Mouse (Mus musculus): ENCODE results near the gene Mkks.
A peak's percentile ranks its signal among the peaks of the same experiment; 100 is the strongest.
"Not testable (repeated sequence)": the region's sequence is repeated elsewhere in the genome, so short reads cannot be mapped to it uniquely, and the experiment has no call there.

Mkks gene

GRCm38 (mm10) chr2:136891068-136891950, at the start of gene Mkks, which contains the start of the genes Slx4ip and AL731706.1:
Gene Mkks, minus strand, starts transcription at chr2:136891389.
Gene Slx4ip, plus strand, starts transcription at chr2:136891218.
Gene AL731706.1, minus strand, starts transcription at chr2:136891389.
- DNase-seq (ENCODE audit: low spot score in 2 of 2), result peak; percentile 98 to 99

DNA sequence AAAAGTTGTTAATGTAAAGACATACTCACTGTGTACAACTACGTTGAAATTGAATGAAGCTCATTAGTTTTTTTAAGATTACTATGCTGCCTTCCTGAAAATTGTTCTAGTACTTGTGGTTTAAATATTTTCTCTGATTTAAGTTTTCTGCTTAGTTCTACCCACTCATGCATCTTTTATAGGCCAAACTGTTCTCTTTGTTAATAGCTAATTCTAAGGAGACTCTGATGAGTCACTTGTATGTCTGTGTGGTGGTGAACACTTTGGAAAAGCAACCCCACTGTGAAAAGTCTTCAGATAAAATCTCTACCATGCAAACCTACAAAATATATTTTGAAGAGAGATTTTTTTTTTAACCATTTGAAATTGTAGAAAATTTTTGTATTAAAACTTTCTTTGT, 47.1 kb upstream of the Mkks start:
- DNase-seq (ENCODE audit: low spot score in 2 of 2), result no peak

DNA sequence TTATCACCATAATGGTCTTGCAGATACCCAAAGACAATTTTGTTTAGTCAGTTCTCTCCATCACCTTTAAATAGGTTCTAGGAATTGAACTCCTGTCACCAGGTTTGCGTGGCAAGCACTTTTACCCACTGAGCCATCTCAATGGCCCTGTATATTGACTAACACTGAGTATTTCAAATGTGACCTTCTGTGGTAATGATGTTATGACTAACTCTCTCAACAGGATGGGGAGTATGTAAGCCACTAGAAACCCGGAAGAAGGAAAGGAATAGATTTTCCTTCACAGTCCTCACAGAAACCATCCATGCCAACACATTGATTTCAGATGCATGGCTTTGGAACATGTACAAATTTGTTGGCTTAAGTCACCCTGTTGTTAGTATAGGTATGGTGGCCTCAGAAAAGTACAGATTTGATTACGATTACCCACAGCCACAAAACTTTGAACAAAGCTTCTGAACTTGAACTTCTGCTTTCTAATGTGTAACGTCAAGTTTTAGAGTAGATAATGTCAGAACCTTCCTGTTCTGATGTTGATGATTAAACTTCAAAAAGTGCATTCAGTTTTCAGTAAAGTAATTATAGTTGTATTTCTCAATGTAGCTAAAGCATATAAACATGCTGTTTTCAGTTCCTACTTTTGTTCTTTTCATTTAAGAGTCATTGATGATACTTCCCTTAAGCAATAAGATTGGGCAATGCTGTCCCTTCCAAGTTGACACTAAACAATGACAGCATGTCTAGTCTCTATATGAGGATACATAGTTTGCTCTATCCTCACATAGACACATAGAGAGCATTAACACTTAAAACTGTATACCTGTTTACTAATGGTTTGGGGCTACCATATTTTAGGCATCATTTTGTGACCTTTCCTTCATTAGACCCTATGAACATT, 45.5 kb upstream of the Mkks start:
- no peak for DNase-seq (ENCODE audit: low spot score in 2 of 2)

- peak; percentile 8 to 14 for DNase-seq (ENCODE audit: low spot score in 2 of 2)
Observed at GRCm38 (mm10) chr2:136921003-136921408, 29.8 kb upstream of the Mkks start.

GRCm38 (mm10) chr2:136920257-136920993, 29.2 kb upstream of the Mkks start:
- no peak for DNase-seq (ENCODE audit: low spot score in 2 of 2)

GRCm38 (mm10) chr2:136919433-136919832, 28.2 kb upstream of the Mkks start:
- DNase-seq (ENCODE audit: low spot score in 2 of 2), result no peak

GRCm38 (mm10) chr2:136914334-136914902, 23.2 kb upstream of the Mkks start:
- DNase-seq (ENCODE audit: low spot score in 2 of 2), result no peak

DNA sequence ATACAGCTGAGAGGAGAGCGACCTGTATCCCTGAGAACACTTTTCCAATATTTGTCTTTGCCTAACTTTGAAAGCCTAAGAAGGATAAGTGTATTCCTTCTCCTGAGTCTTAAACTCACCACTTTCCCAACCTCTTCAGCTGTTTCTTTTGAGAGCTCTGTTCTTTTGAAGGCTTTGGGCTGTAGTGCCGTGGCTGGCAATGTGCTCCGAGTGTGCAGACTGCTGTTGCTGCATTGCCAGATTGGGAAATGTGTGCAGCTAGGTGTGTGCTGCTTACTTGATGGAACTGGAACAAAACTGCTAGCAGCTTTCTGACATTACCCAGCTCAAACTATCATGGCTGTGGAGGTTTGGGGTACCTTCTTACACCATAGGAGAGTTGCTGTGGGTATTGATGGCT, 21.8 kb upstream of the Mkks start:
- no peak for DNase-seq (ENCODE audit: low spot score in 2 of 2)

GRCm38 (mm10) chr2:136911958-136912411, 20.8 kb upstream of the Mkks start:
- DNase-seq (ENCODE audit: low spot score in 2 of 2), result no peak

GRCm38 (mm10) chr2:136909298-136909697, 18.1 kb upstream of the Mkks start:
- no peak for DNase-seq (ENCODE audit: low spot score in 2 of 2)

DNA sequence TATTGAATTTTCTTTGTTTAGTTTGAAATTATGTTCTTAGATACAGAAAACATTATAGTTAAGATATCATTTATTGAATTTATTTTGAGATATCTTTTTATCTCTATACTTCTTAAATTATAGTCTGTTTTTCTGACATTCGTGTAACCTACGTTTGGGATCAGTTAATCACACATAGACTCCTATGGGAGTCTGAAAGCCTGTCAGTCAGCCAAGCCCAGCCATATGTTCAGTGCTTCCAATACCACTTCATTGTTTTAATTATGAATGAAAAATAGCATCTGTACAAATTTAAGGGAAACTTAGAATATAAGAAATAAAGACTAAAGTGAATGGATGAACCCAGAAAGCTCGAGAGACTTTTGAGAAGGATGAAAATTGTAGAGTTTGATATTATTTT, 17.4 kb upstream of the Mkks start:
- DNase-seq (ENCODE audit: low spot score in 2 of 2), result no peak

DNA sequence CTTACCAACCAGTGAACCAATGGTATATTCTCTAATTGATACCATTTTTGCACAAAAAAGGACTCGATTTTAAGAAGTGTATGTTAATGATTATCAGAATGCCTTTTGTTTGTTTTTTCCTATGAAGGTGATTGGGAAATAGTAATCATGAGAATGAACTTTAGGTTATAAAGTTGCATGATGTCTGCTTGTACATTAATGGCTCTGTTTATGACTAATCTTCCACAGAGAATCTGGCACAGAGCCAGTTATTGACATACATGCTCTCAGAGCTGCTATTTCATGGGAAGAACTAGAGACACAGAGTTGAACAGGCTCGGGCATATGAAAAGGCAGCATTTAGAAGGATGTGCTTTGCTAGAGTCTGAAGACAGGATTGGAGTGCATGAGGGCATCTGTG, 4.9 kb upstream of the Mkks start:
- DNase-seq (ENCODE audit: low spot score in 2 of 2), result no peak

- DNase-seq (ENCODE audit: low spot score in 2 of 2), result no peak
Observed at GRCm38 (mm10) chr2:136894494-136894893, 3.3 kb upstream of the Mkks start.

- peak; percentile 87 to 92 for DNase-seq (ENCODE audit: low spot score in 2 of 2)
Observed at GRCm38 (mm10) chr2:136891951-136892371, 772 bp upstream of the Mkks start.

GRCm38 (mm10) chr2:136890716-136891067, 497 bp downstream of the Mkks start:
- not testable (repeated sequence) for DNase-seq (ENCODE audit: low spot score in 2 of 2)

- peak in 1 of 2 experiments; percentile 30 for DNase-seq (ENCODE audit: low spot score in 2 of 2)
Observed at GRCm38 (mm10) chr2:136886846-136887245, 4.3 kb downstream of the Mkks start.

DNA sequence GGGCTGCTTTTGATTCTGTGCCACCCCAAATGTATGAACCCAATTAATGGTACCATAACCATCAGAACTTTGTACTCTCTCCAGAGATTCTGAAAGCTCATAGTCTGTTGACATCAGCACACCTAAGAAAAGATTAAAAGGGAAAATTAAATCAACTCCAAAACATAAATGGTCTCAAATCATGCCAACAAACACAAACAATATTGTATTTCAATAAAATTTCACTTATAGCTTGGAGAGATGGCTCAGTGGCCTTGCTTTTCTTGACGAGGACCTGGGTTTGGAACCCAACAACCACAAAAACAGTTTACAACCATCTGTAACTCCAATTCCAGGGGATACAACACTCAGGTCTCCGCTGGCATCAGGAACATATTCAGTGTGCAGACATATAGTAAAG, 5.6 kb downstream of the Mkks start, which contains the start of gene AL731706.2:
Gene AL731706.2 (minus strand): TSS at position 101 of the 400 bp plus-strand sequence.
- DNase-seq (ENCODE audit: low spot score in 2 of 2), result no peak

GRCm38 (mm10) chr2:136854543-136855388, 36.4 kb downstream of the Mkks start:
- no peak for DNase-seq (ENCODE audit: low spot score in 2 of 2)

DNA sequence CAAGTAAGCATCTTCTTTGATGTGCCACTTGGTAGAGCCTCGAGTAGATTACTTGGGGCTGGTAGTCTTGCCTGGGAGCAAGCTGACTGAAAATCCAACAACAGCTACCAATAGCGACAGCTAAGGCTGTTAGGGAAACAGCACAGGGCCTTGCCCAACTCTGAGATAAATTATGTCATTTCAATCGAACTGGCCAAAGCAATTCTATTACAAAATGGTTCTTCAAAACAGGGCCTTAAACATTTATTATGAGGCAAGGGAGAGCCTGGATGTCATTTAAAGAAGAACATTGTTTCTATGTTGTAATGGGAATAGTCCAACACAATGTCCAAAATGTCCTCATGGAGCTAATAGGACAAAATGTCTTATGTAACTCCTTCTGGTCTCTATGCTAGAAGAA, 40.8 kb downstream of the Mkks start:
- no peak for DNase-seq (ENCODE audit: low spot score in 2 of 2)

DNA sequence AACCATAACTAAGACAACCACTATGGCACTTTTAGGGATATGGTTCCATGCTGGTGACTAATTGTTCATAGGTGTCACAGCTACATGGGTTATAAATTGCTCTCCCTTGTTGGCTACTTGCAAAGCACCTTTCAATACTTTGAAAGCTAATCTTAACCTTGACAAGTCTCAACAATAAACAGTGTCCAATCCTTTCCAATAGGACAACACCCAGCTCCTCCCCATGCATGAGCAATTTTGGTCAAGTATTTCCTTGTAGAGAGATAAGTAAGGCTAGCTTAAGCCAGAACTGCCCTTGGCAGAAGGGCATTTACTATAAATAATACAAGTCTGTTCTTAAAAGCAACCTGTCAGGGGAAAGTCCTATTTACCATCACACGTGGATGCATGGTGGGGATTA, 53.2 kb downstream of the Mkks start:
- DNase-seq (ENCODE audit: low spot score in 2 of 2), result no peak
